Mouse (Mus musculus): Measurements from ENCODE around the gene AY074887.

- TF ChIP-seq MAX (IDR thresholded peaks at IDR 0.05) (no peak), USF1 (IDR thresholded peaks at IDR 0.05; ENCODE audit: low read depth) (no peak), CTCF (IDR thresholded peaks at IDR 0.05; ENCODE audit: control insufficient read depth, insufficient read depth, insufficient read length) (no peak)
Observed at GRCm38 (mm10) chr9:54946256-54946655, 4.5 kb downstream of the AY074887 start.

All from C2C12 (cell line).